25 mouse cellular contexts compared by ENCODE assay signal in genomic region chr16:94117333-94117732, GRCm38 (mm10). TPM values are rescaled to one million over a fixed set of nuclear protein-coding genes. Genes with fewer than 3 reads are reported as not detected.
DNase-seq lines count a peak whose midpoint lies in the region; ATAC-seq and TF ChIP-seq lines count a peak whose summit lies in the region.
"Had no signal": no experiment of that assay in that cellular context is flagged by ENCODE, and none has a peak within 500 bp of the region (broad histone marks: within the 10 kb centered on the region; RNA-seq: fewer than 3 reads in every experiment).

No protein-coding gene starts in this region.

- H3K4me3 ChIP-seq in forebrain, postnatal 0 days (ENCODE audit: low read depth, low read length): no peak overlapping the region
- H3K4me3 ChIP-seq in forebrain, embryonic 15.5 days: no peak overlapping the region
- H3K4me3 ChIP-seq in liver, embryonic 16.5 days (ENCODE audit: low read depth, low read length): no peak overlapping the region
- no peak overlapping the region for H3K4me3 ChIP-seq in midbrain, embryonic 13.5 days (replicated peaks)
- H3K4me3 ChIP-seq in midbrain, embryonic 15.5 days: no peak overlapping the region
- no peak overlapping the region for H3K4me3 ChIP-seq in stomach, embryonic 16.5 days (replicated peaks; ENCODE audit: low read length)
- H3K4me3 ChIP-seq: forebrain, embryonic 13.5 days; neural tube, embryonic 13.5 days had no signal

- no peak overlapping the region for H3K27ac ChIP-seq in forebrain, postnatal 0 days (ENCODE audit: low read depth, low read length)
- H3K27ac ChIP-seq in forebrain, embryonic 15.5 days (replicated peaks): no peak overlapping the region
- no peak overlapping the region for H3K27ac ChIP-seq in liver, embryonic 16.5 days (ENCODE audit: low read length)
- H3K27ac ChIP-seq in midbrain, embryonic 13.5 days: no peak overlapping the region
- no peak overlapping the region for H3K27ac ChIP-seq in midbrain, embryonic 15.5 days
- H3K27ac ChIP-seq in stomach, embryonic 16.5 days (ENCODE audit: low read length): no peak overlapping the region
- H3K27ac ChIP-seq: forebrain, embryonic 13.5 days; hindbrain, embryonic 14.5 days; kidney, postnatal 0 days; neural tube, embryonic 13.5 days had no signal

- TF ChIP-seq CTCF in forebrain, postnatal 0 days (IDR thresholded peaks at IDR 0.05; ENCODE audit: low read depth): no peak

- 42% methylated on average over 6 of the region's 6 CpGs for WGBS in forebrain, postnatal 0 days
- 43% methylated on average over 6 of the region's 6 CpGs for WGBS in forebrain, embryonic 15.5 days
- WGBS in liver, embryonic 16.5 days (ENCODE audit: insufficient replicate concordance): 42% methylated on average over 6 of the region's 6 CpGs
- WGBS in midbrain, embryonic 13.5 days: 45% methylated on average over 6 of the region's 6 CpGs
- WGBS in midbrain, embryonic 15.5 days: 44% methylated on average over 6 of the region's 6 CpGs
- WGBS in stomach, embryonic 16.5 days: 24% methylated on average over 6 of the region's 6 CpGs

- no peak overlapping the region for H3K4me2 ChIP-seq in forebrain, postnatal 0 days (ENCODE audit: low read depth)
- no peak overlapping the region for H3K4me2 ChIP-seq in forebrain, embryonic 15.5 days (replicated peaks)
- H3K4me2 ChIP-seq in liver, embryonic 16.5 days (ENCODE audit: low read depth, low read length): no peak overlapping the region
- H3K4me2 ChIP-seq in midbrain, embryonic 13.5 days (replicated peaks): no peak overlapping the region
- H3K4me2 ChIP-seq in midbrain, embryonic 15.5 days: no peak overlapping the region
- H3K4me2 ChIP-seq in stomach, embryonic 16.5 days (ENCODE audit: low read depth, low read length): no peak overlapping the region
- H3K4me2 ChIP-seq: forebrain, embryonic 13.5 days; heart, embryonic 11.5 days; hindbrain, embryonic 14.5 days; neural tube, embryonic 13.5 days had no signal

- no peak overlapping the region for H3K9ac ChIP-seq in forebrain, postnatal 0 days
- H3K9ac ChIP-seq in forebrain, embryonic 15.5 days (replicated peaks): no peak overlapping the region
- H3K9ac ChIP-seq in liver, embryonic 16.5 days (ENCODE audit: low read depth, low read length): no peak overlapping the region
- no peak overlapping the region for H3K9ac ChIP-seq in midbrain, embryonic 13.5 days (replicated peaks)
- no peak overlapping the region for H3K9ac ChIP-seq in midbrain, embryonic 15.5 days
- no peak overlapping the region for H3K9ac ChIP-seq in stomach, embryonic 16.5 days (ENCODE audit: low read length)
- H3K9ac ChIP-seq: forebrain, embryonic 13.5 days; hindbrain, embryonic 14.5 days; neural tube, embryonic 13.5 days had no signal

- H3K9me3 ChIP-seq in forebrain, postnatal 0 days (ENCODE audit: low read length): no peaks in the 10 kb centered on the region
- H3K9me3 ChIP-seq in forebrain, embryonic 15.5 days: no peaks in the 10 kb centered on the region
- no peaks in the 10 kb centered on the region for H3K9me3 ChIP-seq in liver, embryonic 16.5 days (replicated peaks; ENCODE audit: control insufficient read depth, low read length)
- no peaks in the 10 kb centered on the region for H3K9me3 ChIP-seq in midbrain, embryonic 13.5 days
- no peaks in the 10 kb centered on the region for H3K9me3 ChIP-seq in midbrain, embryonic 15.5 days
- no peaks in the 10 kb centered on the region for H3K9me3 ChIP-seq in stomach, embryonic 16.5 days (replicated peaks; ENCODE audit: control insufficient read depth, low read length)
- H3K9me3 ChIP-seq: forebrain, embryonic 13.5 days; neural tube, embryonic 13.5 days had no signal

- no peaks in the 10 kb centered on the region; the same call in 1 of the 2 replicates for H3K27me3 ChIP-seq in forebrain, postnatal 0 days (ENCODE audit: insufficient read depth, low read length)
- peaks cover 4% of the 10 kb centered on the region for H3K27me3 ChIP-seq in forebrain, embryonic 15.5 days
- no peaks in the 10 kb centered on the region; the same call in 1 of the 2 replicates for H3K27me3 ChIP-seq in liver, embryonic 16.5 days (ENCODE audit: control insufficient read depth, insufficient read depth, low read depth, low read length)
- H3K27me3 ChIP-seq in midbrain, embryonic 13.5 days: peaks cover 86% of the 10 kb centered on the region
- H3K27me3 ChIP-seq in midbrain, embryonic 15.5 days (replicated peaks): peaks cover 26% of the 10 kb centered on the region
- H3K27me3 ChIP-seq in stomach, embryonic 16.5 days (ENCODE audit: control insufficient read depth, insufficient read depth, low read length): peaks cover 4% of the 10 kb centered on the region

- DNase-seq in forebrain, postnatal 0 days: no peak
- DNase-seq in liver: no peak
- DNase-seq in layer of hippocampus, adult 11-12 months (ENCODE audit: low spot score): no peak
- DNase-seq: adrenal gland, postnatal 36 days; cerebellum, adult 18-20 months; cerebellum, postnatal 25 days; embryo, embryonic 11 days; kidney, adult 18-20 months; layer of hippocampus, postnatal 36 days; lung, postnatal 36 days; thymus, adult 2 months had no signal

- H3K4me1 ChIP-seq in forebrain, postnatal 0 days (ENCODE audit: insufficient read depth): no peaks in the 10 kb centered on the region
- H3K4me1 ChIP-seq in forebrain, embryonic 15.5 days: no peaks in the 10 kb centered on the region
- no peaks in the 10 kb centered on the region for H3K4me1 ChIP-seq in liver, embryonic 16.5 days (ENCODE audit: control insufficient read depth, low read depth, low read length)
- no peaks in the 10 kb centered on the region for H3K4me1 ChIP-seq in midbrain, embryonic 13.5 days (replicated peaks)
- 0 out of 2 replicates have a peak, but pooled peaks cover 2% of the 10 kb centered on the region for H3K4me1 ChIP-seq in midbrain, embryonic 15.5 days
- H3K4me1 ChIP-seq in stomach, embryonic 16.5 days (ENCODE audit: control insufficient read depth, insufficient read depth, low read length): no peaks in the 10 kb centered on the region
- H3K4me1 ChIP-seq: neural tube, embryonic 13.5 days had no signal

- H3K36me3 ChIP-seq in forebrain, postnatal 0 days (ENCODE audit: insufficient read depth): no peaks in the 10 kb centered on the region
- H3K36me3 ChIP-seq in forebrain, embryonic 15.5 days: no peaks in the 10 kb centered on the region
- no peaks in the 10 kb centered on the region for H3K36me3 ChIP-seq in liver, embryonic 16.5 days (ENCODE audit: control insufficient read depth, insufficient read depth)
- H3K36me3 ChIP-seq in midbrain, embryonic 13.5 days: no peaks in the 10 kb centered on the region
- H3K36me3 ChIP-seq in midbrain, embryonic 15.5 days (replicated peaks): no peaks in the 10 kb centered on the region
- no peaks in the 10 kb centered on the region for H3K36me3 ChIP-seq in stomach, embryonic 16.5 days (ENCODE audit: control insufficient read depth, insufficient read depth, low read length)
- H3K36me3 ChIP-seq: neural tube, embryonic 13.5 days had no signal

- peak; percentile 16; the same call in 1 of the 2 replicates for ATAC-seq in forebrain, postnatal 0 days
- ATAC-seq in forebrain, embryonic 15.5 days (replicated peaks): no peak
- 0 out of 2 replicates have a peak, but pooled peaks have one; percentile 2 for ATAC-seq in liver, embryonic 16.5 days (ENCODE audit: low read depth)
- ATAC-seq in midbrain, embryonic 13.5 days: 0 out of 2 replicates have a peak, but pooled peaks have one; percentile 53
- no peak for ATAC-seq in midbrain, embryonic 15.5 days (replicated peaks)
- peak; percentile 83 for ATAC-seq in stomach, embryonic 16.5 days (ENCODE audit: insufficient read depth, low FRiP score)
- ATAC-seq: forebrain, embryonic 13.5 days had no signal

RNA-seq across cellular contexts. Expression of gene Sim2, which starts 32.6 kb away (rescaled TPM):
- 0.08 and 0.29 TPM in 2 replicates for total RNA-seq in forebrain, postnatal 0 days (2014; rRNA removed)
- polyA plus RNA-seq in forebrain, postnatal 0 days (2015; fragmentation: Nextera tagmentation; extraction: Ambion mirVana): 0.04 and 0.27 TPM in 2 replicates
- polyA plus RNA-seq in forebrain, embryonic 15.5 days (2015; fragmentation: Nextera tagmentation; extraction: Ambion mirVana): 0.04 TPM in 1 of 2 replicates, not detected in the other
- polyA plus RNA-seq in liver, embryonic 16.5 days (2015; fragmentation: Nextera tagmentation; extraction: Ambion mirVana): not detected in 2 replicates
- polyA plus RNA-seq in midbrain, embryonic 13.5 days (2015; fragmentation: Nextera tagmentation; extraction: Ambion mirVana): 0.24 and 0.44 TPM in 2 replicates
- polyA plus RNA-seq in midbrain, embryonic 15.5 days (2015; fragmentation: Nextera tagmentation; extraction: Ambion mirVana): 0.06 and 0.25 TPM in 2 replicates
- 0.07 and 0.17 TPM in 2 replicates for polyA plus RNA-seq in stomach, embryonic 16.5 days (2015; fragmentation: Nextera tagmentation; extraction: Ambion mirVana)
- total RNA-seq: adrenal gland, postnatal 36 days; CH12.LX; liver, adult 2 months; megakaryocyte-erythroid progenitor cell, adult 5-6 weeks; MEL had no signal
- polyA plus RNA-seq: liver, adult 2 months had no signal

Comparison
In these comparisons a context has a peak if more than half of its experiments do, and no peak if none do; other contexts are left out.
1. ATAC-seq: peak in forebrain, postnatal 0 days (single experiment), liver, embryonic 16.5 days (single experiment), midbrain, embryonic 13.5 days (single experiment) and stomach, embryonic 16.5 days (single experiment); none in forebrain, embryonic 15.5 days (single experiment) and midbrain, embryonic 15.5 days (single experiment).